Mouse (Mus musculus): ENCODE results near the gene Cmpk2. TPM values are rescaled to one million over a fixed set of nuclear protein-coding genes. Genes with fewer than 3 reads are reported as not detected.
"Not testable (repeated sequence)": the region's sequence is repeated elsewhere in the genome, so short reads cannot be mapped to it uniquely, and the experiment has no call there.

The Cmpk2 gene
- total RNA-seq, 2 experiments from 2014 or later: 12.4 to 24.0 TPM

DNA sequence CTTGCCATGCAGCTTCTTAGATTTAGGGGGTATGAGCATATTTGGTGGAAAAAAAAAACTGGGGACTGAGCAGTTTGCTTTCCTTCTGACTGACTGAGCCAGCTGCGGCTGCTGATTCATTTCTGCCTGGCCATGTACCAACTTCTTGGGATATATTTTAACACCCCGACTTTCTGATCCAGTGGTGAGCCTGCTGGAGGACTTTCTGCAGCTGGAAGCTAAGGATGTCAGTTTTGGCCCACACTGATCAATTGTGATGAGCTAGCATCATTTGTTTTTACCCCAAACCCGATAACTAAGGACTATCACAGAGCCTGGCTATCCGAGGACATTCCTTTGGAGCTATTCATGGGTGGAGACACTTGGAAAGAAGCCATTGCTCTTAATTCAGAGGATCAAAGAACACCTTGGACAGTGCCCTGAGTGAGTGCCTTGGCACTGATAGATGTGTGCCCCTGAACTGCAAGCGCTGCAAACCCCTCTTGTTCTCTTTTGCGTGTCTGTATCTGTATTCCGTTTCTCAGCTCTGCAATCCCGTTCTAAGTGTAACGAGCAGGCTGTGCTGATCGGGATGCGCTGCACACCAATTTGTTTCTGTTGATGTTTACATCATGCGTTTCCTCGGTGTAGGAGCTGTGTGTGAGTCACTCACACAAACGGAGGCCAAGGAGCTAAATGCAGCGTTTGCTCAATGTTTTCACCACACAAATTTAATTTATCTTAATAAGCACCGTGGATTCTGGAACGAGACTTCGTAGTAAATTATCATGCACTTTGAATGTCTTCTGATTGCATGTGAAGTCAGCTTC, 9.4 kb downstream of the Cmpk2 start:
- peak; percentile 73 to 81 for DNase-seq

DNA sequence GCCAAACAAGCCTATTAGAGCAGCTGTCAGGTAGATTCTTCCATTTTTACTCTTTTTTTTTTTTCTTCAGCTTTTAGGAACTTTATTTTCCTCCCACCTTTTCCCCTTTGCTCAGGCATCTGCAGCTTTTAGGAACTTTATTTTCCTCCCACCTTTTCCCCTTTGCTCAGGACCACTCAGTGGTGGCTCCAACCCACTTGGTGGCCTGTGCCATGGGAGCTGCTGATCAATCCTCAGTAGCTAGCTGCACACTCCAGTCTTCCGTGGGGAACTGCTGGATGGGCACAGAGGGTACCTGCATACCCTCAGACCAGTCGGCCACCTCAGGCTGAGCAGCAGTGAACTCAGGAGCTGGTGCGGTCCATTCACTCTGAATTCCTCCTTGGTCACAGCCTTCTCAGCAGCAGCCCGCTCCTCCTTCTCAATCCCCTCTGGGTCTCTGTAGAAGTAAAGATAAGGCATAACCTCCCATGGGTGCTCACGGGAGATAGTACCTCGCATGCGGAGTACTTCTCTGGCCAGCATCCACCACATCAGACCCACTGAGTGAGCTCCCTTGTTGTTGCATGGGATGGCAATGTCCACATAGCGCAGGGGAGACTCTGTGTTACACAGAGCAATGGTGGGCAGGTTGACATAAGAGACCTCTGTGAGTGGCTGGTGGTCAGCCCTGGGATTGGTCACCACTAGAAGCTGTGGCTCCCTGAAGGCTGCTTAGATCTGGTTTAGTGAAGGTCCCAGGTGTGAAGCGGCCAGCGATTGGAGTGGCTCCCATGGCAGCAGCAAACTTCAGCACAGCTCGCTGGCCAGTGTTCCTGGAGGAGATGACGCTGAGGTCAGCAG, 17.0 kb downstream of the Cmpk2 start:
- DNase-seq: not testable (repeated sequence)

DNA sequence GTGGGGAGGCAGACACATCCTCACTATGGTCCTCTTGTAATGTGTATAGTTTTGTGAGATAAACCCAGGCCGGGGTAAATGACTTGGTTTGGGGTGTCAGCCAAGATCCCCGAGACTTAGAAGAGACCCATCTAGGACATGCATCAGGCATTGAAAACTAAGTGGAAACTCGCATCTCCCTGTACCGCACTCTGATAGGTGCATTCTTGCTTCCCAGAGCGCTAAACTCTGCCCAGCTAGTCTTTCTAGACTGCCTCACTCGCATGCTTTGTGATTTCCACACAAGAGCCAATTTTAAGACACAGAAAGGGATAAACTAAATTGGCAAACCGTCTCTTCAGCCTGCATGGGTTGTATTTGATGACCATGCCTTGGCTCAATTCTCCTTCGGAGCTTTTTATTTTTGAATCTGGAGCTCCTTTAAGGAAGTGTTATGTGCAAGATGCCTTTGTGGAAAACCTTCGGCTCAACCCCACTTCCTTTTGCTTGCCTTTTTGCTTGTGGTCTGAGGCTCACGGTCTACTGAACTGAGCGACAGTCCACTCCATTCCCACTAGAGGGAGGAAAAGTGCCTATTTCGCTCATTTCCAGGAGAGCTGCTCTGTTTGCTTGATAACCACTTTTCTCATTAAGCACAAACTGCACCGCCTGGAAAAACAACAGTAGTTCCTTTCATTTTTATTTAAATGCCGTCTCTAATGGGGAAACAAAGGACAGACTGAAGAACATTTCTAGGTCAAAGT, 19.0 kb downstream of the Cmpk2 start:
- peak; percentile 27 to 34 for DNase-seq

DNA sequence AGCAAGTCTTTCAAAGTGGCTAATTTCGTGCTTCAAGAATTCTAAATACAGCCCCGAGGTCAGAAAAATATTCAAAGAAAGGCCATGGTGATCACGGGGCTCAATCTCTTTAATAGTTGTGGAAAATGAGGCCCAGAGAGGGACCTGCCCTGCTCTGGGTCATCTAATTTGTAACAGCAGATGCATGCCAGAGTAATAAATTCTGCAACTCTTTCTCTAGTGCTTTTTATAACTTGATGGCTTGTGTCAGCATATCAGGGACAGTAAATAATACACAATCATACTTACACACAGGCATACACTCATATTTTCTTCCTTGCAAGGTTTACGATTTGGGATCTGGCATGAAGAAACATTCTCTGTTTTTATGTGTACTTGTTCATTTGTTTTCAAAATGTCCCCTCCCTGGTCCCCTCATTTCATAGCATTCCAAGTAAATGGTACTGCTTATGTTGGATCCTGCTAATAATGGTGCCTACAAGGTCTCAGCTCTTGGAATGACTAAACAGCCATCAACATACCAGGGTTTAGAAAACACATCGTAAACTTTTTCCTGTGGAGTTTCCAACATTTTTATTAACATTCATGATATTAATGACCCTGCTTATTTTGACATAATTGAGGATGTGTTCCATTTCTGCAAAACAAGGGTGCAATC, 19.7 kb downstream of the Cmpk2 start:
- no peak for DNase-seq

DNA sequence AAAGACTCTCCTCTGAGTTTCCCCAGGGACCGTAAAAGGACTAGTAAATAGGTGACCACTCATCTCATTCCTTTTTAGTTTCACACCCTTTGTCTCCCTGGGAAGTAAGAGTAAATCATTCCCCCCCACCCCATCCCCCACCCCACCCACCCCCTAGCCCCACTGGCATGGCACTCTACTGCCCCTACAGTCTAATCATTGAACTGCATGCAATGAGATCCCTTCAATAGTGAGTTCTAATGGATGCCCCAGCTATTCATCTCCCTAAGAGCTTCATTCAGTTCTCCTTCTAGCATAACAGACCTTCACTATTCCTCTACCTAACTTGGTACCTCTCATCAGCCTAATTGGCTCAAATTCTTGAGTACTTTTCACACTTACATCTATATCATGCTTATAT, 20.9 kb downstream of the Cmpk2 start:
- no peak for DNase-seq

DNA sequence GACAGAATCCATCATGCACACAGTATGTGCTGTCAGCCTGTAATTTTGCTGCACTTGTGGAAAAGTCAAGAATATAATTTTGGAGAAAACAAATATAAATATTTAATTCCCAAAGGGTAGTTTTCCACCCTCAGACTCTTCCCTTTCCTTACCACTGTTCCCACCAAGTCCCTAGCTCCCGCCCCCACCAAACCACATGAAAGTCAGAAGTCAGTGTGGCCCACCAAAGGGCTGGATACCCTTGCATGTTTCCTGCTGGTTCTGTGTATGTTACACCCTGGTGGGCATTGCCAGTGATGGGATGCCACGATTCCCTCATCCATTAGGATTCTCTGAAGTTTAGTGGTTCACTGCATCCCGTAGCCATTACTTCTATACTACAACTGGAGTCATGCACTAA, 32.0 kb downstream of the Cmpk2 start:
- DNase-seq: no peak

DNA sequence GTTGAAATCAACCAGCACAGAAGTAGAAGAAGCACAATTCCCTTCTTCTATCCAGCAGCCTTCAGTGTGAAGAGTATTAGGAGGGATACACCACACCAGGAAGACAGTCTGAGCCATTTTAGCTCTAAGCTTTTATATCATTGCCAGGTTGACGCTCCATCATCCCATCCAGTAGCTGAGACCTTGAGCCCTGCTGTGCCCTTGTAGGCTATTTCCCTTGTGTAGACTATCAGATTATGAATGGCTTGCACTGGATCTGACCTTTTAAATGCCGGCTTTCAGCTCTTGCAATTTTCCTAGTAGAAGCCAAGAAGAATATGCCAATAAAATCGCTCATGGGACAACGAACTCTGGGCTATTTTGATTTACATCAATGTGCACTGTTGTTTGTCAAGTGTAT, 42.0 kb downstream of the Cmpk2 start:
- peak; percentile 10 to 55 for DNase-seq

DNA sequence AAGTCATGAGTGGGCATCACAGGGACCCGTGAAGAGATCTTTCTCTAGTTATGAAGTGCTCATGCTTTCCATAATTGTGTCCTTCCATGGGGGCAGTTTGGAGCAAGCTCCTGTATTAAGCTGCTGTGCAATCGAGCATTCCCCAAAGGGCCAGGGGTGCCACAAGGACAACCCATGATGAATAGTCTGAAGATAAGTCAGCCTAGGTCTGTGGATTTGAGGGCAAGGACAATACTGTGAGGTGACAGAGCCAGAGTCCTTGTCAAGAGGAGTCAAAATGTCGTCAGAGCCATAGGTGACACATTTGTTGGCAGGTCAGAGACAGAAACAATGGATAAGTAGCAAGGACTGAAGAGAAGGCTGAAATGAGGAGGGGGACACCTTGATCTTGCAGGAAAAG, 49.2 kb downstream of the Cmpk2 start:
- peak; percentile 15 to 64 for DNase-seq

DNA sequence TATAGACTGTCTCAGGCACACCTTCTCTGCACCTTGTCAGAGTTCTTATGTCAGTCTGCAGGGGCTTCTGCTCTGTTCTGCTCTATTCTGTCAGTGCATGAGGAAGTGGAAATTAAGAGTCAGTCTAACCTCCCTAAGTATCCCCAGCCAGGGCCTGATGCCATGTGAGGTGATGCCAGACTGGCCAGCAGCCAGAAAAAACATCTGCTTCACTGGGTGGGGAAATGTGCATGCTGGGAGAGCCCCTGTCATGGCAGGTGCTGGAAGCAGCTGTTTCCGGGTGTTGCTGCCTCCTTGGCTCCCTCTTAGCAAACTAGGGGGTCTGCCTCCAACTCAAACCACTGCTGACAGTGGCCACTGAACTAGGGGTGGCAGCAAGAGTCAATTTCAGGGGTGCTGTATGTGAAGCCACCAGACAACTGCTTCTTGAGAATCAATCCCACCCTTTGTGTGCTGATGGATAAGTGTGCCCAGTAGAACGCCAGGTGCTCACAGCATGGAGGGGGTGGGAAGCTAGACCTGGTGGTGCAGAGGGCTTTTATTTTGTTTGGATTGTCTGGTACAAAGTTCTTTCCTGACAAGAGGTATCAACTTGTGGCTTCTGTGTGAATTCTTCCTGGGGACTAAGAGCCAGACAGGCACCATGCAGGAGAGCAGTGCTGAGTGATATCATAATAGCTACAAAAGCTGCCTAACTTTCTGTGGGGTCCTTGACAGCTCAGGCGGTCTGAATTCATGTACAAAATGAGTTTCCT, 56.1 kb downstream of the Cmpk2 start:
- peak; percentile 51 to 62 for DNase-seq

DNA sequence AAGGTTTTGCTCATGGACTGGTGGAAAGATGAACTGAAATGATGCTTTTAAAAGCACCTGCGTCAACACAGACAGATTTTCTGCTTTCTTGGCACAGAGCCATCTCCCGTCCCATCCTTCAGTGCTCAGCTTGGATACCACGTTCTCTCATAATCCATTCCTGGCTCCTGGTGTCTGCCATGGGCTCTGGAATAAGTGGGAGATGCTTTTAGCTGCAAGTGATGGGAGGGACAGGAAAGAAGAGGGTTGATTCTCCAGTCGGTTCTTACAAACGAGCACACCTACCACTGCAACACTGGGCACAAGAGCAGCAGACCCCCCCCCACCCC, 56.7 kb downstream of the Cmpk2 start:
- no peak for DNase-seq

Other genes starting within 250 kb of the Cmpk2 start
- 10 to 100 TPM; 20.9 to 23.6 TPM for gene Rnf144a, start 54.0 kb upstream of the Cmpk2 start, total RNA-seq (2021)
- gene Rsad2, start 12.8 kb upstream of the Cmpk2 start, total RNA-seq (2021): 10 to 100 TPM; 17.5 to 31.9 TPM